Mouse (Mus musculus) intestine, embryonic 14.5 days (tissue): ENCODE data around the gene Olfr455. TPM values are rescaled to one million over a fixed set of nuclear protein-coding genes. Genes with fewer than 3 reads are reported as not detected.

ENCODE experiments used
- ATAC-seq: fragments of 200-750 bp; cut with Nextera tagmentation; replicated peaks from 2 replicates; pipeline ENCODE4 v1.8.0; 2017; ENCODE audit warnings: low read depth, moderate number of reproducible peaks, moderate TSS enrichment, moderate library complexity; ENCODE audit not compliant: low FRiP score, low TSS enrichment
- DNase-seq: peaks from one replicate; pipeline ENCODE4 v3.0.0-alpha.2; 2018; ENCODE audit warnings: low spot score
- H3K27ac ChIP-seq: fragments of 300-500 bp; sonication (generic); 2 replicates; pipeline ENCODE4 v1.5.1; 2014; ENCODE audit warnings: low read depth, mild to moderate bottlenecking, control low read depth
- H3K27me3 ChIP-seq: fragments of 300-500 bp; sonication (generic); replicated peaks from 2 replicates; pipeline ENCODE4 v1.6.1; 2014; ENCODE audit warnings: low read length, control low read depth; ENCODE audit not compliant: control insufficient read depth, insufficient read depth
- H3K36me3 ChIP-seq: fragments of 300-500 bp; sonication (generic); 2 replicates; pipeline ENCODE4 v1.6.1; 2014; ENCODE audit warnings: low read length, control low read depth; ENCODE audit not compliant: control insufficient read depth, insufficient read depth
- H3K4me1 ChIP-seq: fragments of 300-500 bp; sonication (generic); replicated peaks from 2 replicates; pipeline ENCODE4 v1.6.1; 2014; ENCODE audit warnings: low read length, control low read depth, mixed read lengths; ENCODE audit not compliant: control insufficient read depth, insufficient read depth
- H3K4me2 ChIP-seq: fragments of 300-500 bp; sonication (generic); 2 replicates; pipeline ENCODE4 v1.6.1; 2014; ENCODE audit warnings: low read length
- H3K4me3 ChIP-seq: fragments of 300-500 bp; sonication (generic); 2 replicates; pipeline ENCODE4 v1.5.1; 2014; ENCODE audit warnings: low read depth, low read length, control low read depth, mixed read lengths
- H3K9ac ChIP-seq: fragments of 300-500 bp; sonication (generic); 2 replicates; pipeline ENCODE4 v1.6.1; 2014; ENCODE audit warnings: mild to moderate bottlenecking, low read length
- H3K9me3 ChIP-seq: fragments of 300-500 bp; sonication (generic); 2 replicates; pipeline ENCODE4 v1.6.1; 2016; ENCODE audit warnings: low read length, control low read depth; ENCODE audit not compliant: control insufficient read depth
- WGBS: fragments of 180-500 bp; shearing (Covaris S2); extraction: QIAGEN DNeasy Blood & Tissue Kit; methylation state at CpG from one replicate; pipeline ENCODE4 v1.1.7; 2014; 5-methylcytosine and 5-hydroxymethylcytosine counted together
- polyA plus RNA-seq: library from polyadenylated mRNA; unstranded; fragments of >200 nt; fragmentation: Nextera tagmentation; extraction: Ambion mirVana; gene quantifications from 2 replicates; pipeline ENCODE4 v1.2.1, GENCODE M21; 2014

The Olfr455 gene
- polyA plus RNA-seq: not detected in 2 replicates

DNA sequence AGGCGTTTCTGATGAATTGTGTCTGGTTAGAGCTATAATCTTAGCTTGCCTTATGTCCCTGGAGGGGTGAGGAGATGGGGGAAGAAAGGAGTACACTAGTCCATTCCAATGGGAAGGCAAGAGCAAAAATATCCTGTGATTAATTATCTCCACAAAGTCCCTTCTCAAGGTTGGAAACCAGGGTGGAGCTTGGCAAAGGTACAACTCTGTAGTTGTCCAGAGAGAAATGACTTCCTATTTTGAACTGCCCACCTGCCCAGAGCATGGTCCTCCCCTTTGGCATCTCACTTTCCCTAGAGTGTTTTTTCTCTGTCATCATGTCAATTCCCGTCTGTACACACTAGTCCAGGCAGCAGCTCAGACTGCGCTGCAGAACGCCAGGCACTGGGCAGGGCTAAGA lies at the start of gene Olfr455:
TSS of gene Olfr455 (minus strand) at position 127 of the 400 bp plus-strand sequence.
- Histone ChIP-seq H3K27ac (no peak within 1 kb of the TSS), H3K4me3 (no peak within 1 kb of the TSS), H3K4me1 (no peaks in the 10 kb centered on the region; the same call in 1 of the 2 replicates), H3K9me3 (no peaks in the 10 kb centered on the region), H3K27me3 (no peaks in the 10 kb centered on the region), H3K36me3 (no peaks in the 10 kb centered on the region), H3K4me2 (no peak within 1 kb of the TSS), H3K9ac (no peak within 1 kb of the TSS)
- no peak for ATAC-seq
- no peak for DNase-seq
- WGBS: 83% methylated on average over 4 of the region's 4 CpGs

DNA sequence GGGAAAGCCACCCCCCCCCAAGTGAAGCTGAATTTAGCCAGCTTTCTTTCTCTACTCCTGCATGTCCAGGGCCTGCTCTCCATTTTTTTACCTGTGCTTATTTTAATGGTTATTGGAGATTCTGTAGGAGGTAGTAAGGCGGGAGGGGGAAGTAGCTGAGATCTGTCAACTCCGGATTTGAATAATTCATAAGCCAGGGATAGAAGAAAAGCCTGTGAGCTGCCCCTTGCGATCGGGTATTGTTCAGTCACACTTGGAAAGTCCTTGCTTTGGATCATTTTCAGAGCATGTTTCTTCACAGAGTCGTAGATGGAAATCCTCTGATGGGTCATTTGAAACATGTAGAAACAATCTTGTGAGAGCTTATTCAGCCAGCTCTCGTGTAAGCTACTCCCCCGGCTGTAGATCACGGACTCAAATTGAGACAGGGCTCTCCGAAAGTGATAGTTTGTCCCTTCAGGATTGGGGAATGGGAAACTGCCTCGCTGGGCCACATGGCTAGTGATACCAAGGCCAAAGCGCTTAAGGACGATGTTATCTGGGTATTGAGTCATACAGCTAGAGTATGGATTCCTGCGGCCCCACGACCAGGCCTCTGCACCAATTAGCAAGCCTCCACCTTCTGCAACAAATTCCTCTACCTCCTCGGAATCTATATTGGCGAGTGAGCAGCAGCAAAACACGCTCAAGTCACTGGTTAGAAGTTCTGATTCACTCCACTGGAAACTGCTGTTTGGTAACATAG lies 45.9 kb upstream of the Olfr455 start:
- ATAC-seq: no peak

DNA sequence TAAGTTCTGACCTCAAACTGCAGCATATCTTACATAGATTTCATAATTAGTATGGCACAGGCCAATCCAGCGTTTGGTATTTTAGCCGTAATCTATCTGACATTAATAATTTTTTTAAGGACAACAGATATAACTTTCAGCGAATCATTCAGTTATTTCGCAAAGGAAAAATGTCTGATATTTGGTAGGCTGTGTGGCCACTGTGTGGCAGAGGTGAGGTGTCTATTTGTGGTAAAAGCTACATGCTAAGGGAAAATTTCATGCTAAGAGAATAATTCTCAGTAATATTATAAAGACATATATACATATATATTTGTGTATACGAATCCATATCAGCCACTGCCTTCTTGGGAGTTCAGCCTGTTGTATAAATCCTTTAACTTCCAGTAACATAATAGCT lies 39.2 kb upstream of the Olfr455 start:
- H3K9me3 ChIP-seq: no peaks in the 10 kb centered on the region
- ATAC-seq: no peak
- no peak for DNase-seq
- H3K36me3 ChIP-seq: no peaks in the 10 kb centered on the region
- 81% methylated on average over 5 of the region's 5 CpGs for WGBS
- H3K4me3 ChIP-seq: no peak overlapping the region
- no peak overlapping the region for H3K4me2 ChIP-seq
- H3K9ac ChIP-seq: no peak overlapping the region
- H3K27ac ChIP-seq: no peak overlapping the region
- no peaks in the 10 kb centered on the region for H3K27me3 ChIP-seq
- H3K4me1 ChIP-seq: no peaks in the 10 kb centered on the region

More for the DNA sequence above, 45.9 kb upstream of the Olfr455 start:
- Histone ChIP-seq H3K27ac (no peak overlapping the region), H3K9me3 (no peaks in the 10 kb centered on the region), H3K27me3 (no peaks in the 10 kb centered on the region), H3K4me1 (no peaks in the 10 kb centered on the region), H3K9ac (no peak overlapping the region), H3K4me2 (no peak overlapping the region), H3K36me3 (no peaks in the 10 kb centered on the region), H3K4me3 (no peak overlapping the region)
- no peak for DNase-seq
- 79% methylated on average over 17 of the region's 17 CpGs for WGBS

DNA sequence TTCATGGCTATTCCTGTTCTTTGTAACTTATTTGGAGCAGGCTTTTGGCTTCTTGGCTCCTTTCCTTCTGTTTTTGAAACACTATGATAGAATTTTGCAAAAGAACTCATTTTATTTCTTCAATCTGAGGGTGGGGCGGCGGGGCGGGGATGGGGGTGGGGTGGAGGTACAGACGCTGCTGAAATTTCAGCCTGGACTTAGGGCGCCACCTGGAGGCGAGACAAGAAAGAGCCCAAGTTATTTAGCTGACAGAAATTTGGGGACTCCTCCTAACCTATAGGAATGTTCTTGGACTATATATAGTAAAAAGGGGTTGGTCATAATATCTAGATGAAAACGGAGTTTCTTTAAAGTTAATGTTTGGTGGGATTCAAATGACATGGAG lies 36.1 kb upstream of the Olfr455 start:
- Histone ChIP-seq H3K4me3 (no peak overlapping the region), H3K4me2 (peak overlapping the region; percentile 38), H3K36me3 (no peaks in the 10 kb centered on the region), H3K27ac (no peak overlapping the region), H3K27me3 (no peaks in the 10 kb centered on the region), H3K9ac (no peak overlapping the region), H3K4me1 (no peaks in the 10 kb centered on the region), H3K9me3 (no peaks in the 10 kb centered on the region)
- ATAC-seq: no peak; the same call in 1 of the 2 replicates
- WGBS: 3% methylated on average over 7 of the region's 7 CpGs
- DNase-seq: peak; percentile 77

DNA sequence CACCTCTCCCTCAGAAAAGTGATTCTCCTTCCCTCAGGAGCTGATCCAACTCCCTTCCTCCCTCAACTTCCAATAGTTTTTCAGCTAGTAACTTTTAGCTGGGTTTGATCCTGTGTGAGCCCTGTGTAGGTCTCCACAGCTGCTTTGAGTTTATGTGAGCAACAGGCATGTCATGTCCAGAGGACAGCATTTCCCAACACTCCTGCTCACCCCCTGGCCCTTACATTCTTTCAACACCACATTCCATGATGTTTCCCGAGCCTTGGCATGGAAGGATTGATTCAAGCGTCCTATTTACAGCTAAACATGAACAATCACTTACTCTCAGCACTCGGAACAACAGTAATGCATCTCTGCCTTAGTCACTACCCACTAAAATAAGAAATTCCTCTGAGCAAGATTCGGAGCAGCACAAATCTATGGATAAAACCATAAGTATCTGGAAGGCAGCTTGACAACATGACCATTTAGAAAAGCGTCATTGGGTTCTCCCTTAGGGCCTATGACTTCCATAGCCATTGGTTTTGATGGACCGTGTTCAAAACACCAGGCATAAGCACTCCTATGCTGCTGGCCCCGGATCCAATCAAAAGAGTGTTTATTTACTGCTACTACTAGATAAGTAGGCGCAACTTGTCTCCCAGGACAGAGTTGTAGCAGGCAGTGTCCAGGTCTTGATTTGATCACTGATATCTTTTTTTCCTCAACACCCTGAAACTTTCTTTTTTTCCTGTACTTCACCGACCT lies 35.5 kb upstream of the Olfr455 start:
- no peak for ATAC-seq
- Histone ChIP-seq H3K4me3 (no peak overlapping the region), H3K4me1 (no peaks in the 10 kb centered on the region), H3K4me2 (peak overlapping the region; percentile 38), H3K27me3 (no peaks in the 10 kb centered on the region), H3K9ac (no peak overlapping the region), H3K27ac (no peak overlapping the region), H3K36me3 (no peaks in the 10 kb centered on the region), H3K9me3 (no peaks in the 10 kb centered on the region)
- WGBS: 59% methylated on average over 9 of the region's 9 CpGs
- DNase-seq: no peak

DNA sequence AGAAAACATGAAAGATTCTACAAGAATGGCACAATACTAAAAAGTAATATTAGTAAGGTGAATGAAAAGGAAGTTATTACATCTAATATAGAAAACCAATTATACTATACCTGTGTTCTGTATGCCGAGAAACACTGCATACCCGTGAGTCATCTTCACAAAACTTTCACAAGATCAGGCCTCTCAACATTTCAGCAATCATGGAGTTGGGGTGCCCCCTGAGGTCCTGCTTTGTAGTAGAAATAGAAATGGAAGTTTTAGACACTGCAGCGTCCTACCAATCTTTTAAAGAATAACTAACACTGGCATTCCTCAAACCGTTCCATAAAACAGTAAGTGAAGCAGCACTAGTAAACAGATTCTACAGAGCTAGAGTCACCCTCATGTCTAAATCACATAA lies 31.3 kb upstream of the Olfr455 start:
- H3K4me2 ChIP-seq: no peak overlapping the region
- WGBS: 78% methylated on average over 4 of the region's 4 CpGs
- DNase-seq (no peak), ATAC-seq (no peak)
- H3K4me3 ChIP-seq: no peak overlapping the region
- no peaks in the 10 kb centered on the region for H3K4me1 ChIP-seq
- H3K9ac ChIP-seq: no peak overlapping the region
- H3K36me3 ChIP-seq: no peaks in the 10 kb centered on the region
- no peaks in the 10 kb centered on the region for H3K9me3 ChIP-seq
- no peaks in the 10 kb centered on the region for H3K27me3 ChIP-seq
- no peak overlapping the region for H3K27ac ChIP-seq

DNA sequence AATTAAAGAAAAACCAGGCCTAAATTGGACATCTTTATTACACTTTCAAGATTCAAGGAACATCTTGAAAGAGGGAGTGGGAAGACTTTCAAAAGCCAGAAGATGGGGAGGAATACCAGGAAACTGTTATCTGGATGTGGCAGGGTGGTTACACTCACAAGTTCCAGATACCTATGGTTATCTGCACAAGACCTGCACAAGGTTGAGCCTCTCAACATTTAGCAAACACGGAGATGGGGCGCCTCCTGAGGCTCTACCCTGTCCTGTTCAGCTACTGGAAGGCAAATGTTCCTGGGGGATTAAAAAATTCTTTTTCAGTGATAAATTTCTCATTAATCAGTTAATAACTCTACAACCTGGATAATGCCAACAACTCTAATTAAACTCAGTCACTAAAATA lies 30.0 kb upstream of the Olfr455 start:
- ATAC-seq: no peak
- 89% methylated on average over 2 of the region's 2 CpGs for WGBS
- Histone ChIP-seq H3K4me3 (no peak overlapping the region), H3K9ac (no peak overlapping the region), H3K4me1 (no peaks in the 10 kb centered on the region), H3K36me3 (no peaks in the 10 kb centered on the region), H3K27me3 (no peaks in the 10 kb centered on the region), H3K9me3 (no peaks in the 10 kb centered on the region), H3K27ac (no peak overlapping the region), H3K4me2 (no peak overlapping the region)
- no peak for DNase-seq

DNA sequence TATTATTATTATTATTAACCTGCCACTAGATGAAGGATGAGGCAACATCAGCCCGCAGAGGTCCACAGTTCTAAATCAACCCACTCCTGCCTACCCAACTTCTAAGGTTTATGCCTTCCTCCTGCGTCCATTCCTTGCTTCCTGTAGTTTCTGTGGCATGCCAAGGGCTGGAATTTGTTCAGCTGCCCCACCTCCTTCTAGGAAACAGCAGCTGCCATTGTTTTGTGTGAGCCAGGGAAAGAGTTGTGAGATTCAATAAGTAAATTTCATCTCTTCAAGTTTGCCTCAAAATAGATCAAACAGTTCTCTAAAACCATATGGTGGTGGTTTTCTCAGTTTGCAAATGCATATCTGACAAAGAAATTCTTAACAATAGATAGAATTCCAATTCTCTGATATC lies 20.8 kb upstream of the Olfr455 start:
- no peaks in the 10 kb centered on the region for H3K9me3 ChIP-seq
- no peaks in the 10 kb centered on the region for H3K4me1 ChIP-seq
- H3K36me3 ChIP-seq: no peaks in the 10 kb centered on the region
- no peak overlapping the region for H3K4me2 ChIP-seq
- no peak overlapping the region for H3K27ac ChIP-seq
- H3K9ac ChIP-seq: no peak overlapping the region
- DNase-seq: no peak
- ATAC-seq: no peak
- H3K4me3 ChIP-seq: no peak overlapping the region
- 71% methylated on average over 2 of the region's 2 CpGs for WGBS
- H3K27me3 ChIP-seq: no peaks in the 10 kb centered on the region
